Mouse (Mus musculus): Measurements from ENCODE around the gene Alk. TPM values are rescaled to one million over a fixed set of nuclear protein-coding genes. Genes with fewer than 3 reads are reported as not detected.

Gene Alk
- polyA plus RNA-seq, 1 experiment, result 0.03 TPM

DNA sequence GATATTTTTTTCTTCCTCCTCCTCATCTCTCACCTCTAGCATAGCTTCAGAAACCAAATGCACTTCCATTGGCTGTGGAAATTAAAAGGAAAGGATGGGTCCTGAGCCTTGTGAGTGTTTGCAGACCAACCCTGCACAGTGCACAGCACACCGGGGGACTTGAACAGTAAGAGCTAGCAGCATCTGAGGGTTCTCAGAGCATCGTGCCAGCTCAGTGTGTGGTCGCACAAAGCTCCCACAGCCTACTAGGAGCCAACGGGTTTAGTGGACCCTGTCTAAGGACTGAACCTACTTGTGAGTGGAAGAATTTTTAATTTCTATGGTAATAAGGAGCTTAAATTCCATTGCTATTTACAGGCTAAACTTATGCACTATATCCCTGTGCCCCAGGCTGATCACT lies 58.2 kb downstream of the Alk start:
- Histone ChIP-seq H3K27ac (ENCODE audit: control insufficient read depth, insufficient read depth, low read length) (no peak overlapping the region), H3K27me3 (ENCODE audit: control insufficient read depth, insufficient read depth, low read length) (no peaks in the 10 kb centered on the region), H3K4me3 (ENCODE audit: control insufficient read depth, insufficient read depth, low read length) (no peak overlapping the region), H3K36me3 (ENCODE audit: control insufficient read depth, insufficient read depth, low read length) (no peaks in the 10 kb centered on the region), H3K4me1 (replicated peaks; ENCODE audit: control insufficient read depth, insufficient read depth, low read length) (no peaks in the 10 kb centered on the region)
- TF ChIP-seq CTCF (IDR thresholded peaks at IDR 0.05; ENCODE audit: borderline replicate concordance, control insufficient read depth, extremely low read depth, insufficient read depth, low read length, poor library complexity) (no peak), POLR2A (IDR thresholded peaks at IDR 0.05; ENCODE audit: control insufficient read depth, extremely low read depth, insufficient read depth, low read length, poor library complexity) (no peak)
- no peak for DNase-seq
- 89% methylated on average over 4 of the region's 4 CpGs for WGBS

DNA sequence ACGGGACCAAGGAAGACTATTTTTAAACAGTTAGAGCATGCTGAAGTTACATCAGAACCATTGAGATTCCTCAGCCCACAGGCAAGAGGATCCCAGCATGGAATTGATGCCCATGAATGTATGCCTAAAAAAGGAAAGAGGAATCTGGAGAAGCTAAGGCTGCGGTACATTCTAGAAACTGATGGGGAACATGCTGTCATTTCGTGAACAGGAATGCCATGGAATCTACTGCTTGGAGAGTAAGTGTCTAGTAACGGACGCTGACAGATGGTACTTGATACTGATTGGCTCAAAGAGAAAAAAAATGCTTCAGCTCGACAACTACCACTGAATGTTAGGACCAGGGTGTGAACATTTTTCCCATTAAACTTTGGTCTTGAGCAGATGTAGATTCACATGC lies 69.1 kb downstream of the Alk start:
- no peak for DNase-seq
- 94% methylated on average over 6 of the region's 6 CpGs for WGBS

DNA sequence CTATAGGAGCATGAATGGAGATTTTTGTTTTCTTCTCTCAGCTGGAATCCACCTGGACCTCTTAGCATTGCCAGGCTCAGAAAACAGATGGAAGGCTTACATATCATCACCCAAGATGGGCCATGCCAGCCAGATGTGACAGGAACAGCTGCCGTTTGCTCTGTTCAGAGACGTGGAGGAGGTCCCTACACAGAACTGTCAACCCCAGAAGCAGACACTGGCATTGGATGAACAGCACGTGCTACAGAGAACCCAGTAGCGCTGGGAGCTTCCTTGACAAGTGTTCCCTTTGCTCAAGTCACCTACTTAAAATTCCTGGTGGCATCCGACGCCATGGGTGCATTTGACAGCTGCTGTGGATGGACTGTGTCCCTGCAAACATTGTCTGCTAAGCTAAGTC lies 72.2 kb downstream of the Alk start:
- H3K27ac ChIP-seq (ENCODE audit: control insufficient read depth, insufficient read depth, low read length), result no peak overlapping the region
- no peaks in the 10 kb centered on the region for H3K4me1 ChIP-seq (replicated peaks; ENCODE audit: control insufficient read depth, insufficient read depth, low read length)
- 87% methylated on average over 6 of the region's 6 CpGs for WGBS
- no peak for DNase-seq
- no peaks in the 10 kb centered on the region for H3K27me3 ChIP-seq (ENCODE audit: control insufficient read depth, insufficient read depth, low read length)
- TF ChIP-seq CTCF (IDR thresholded peaks at IDR 0.05; ENCODE audit: borderline replicate concordance, control insufficient read depth, extremely low read depth, insufficient read depth, low read length, poor library complexity) (no peak), POLR2A (IDR thresholded peaks at IDR 0.05; ENCODE audit: control insufficient read depth, extremely low read depth, insufficient read depth, low read length, poor library complexity) (no peak)
- no peaks in the 10 kb centered on the region for H3K36me3 ChIP-seq (ENCODE audit: control insufficient read depth, insufficient read depth, low read length)
- no peak overlapping the region for H3K4me3 ChIP-seq (ENCODE audit: control insufficient read depth, insufficient read depth, low read length)

More for the DNA sequence above, 69.1 kb downstream of the Alk start:
- no peak overlapping the region for H3K4me3 ChIP-seq (ENCODE audit: control insufficient read depth, insufficient read depth, low read length)
- H3K36me3 ChIP-seq (ENCODE audit: control insufficient read depth, insufficient read depth, low read length), result no peaks in the 10 kb centered on the region
- no peaks in the 10 kb centered on the region for H3K27me3 ChIP-seq (ENCODE audit: control insufficient read depth, insufficient read depth, low read length)
- H3K27ac ChIP-seq (ENCODE audit: control insufficient read depth, insufficient read depth, low read length), result no peak overlapping the region
- H3K4me1 ChIP-seq (replicated peaks; ENCODE audit: control insufficient read depth, insufficient read depth, low read length), result no peaks in the 10 kb centered on the region
- TF ChIP-seq POLR2A (IDR thresholded peaks at IDR 0.05; ENCODE audit: control insufficient read depth, extremely low read depth, insufficient read depth, low read length, poor library complexity) (no peak), CTCF (IDR thresholded peaks at IDR 0.05; ENCODE audit: borderline replicate concordance, control insufficient read depth, extremely low read depth, insufficient read depth, low read length, poor library complexity) (no peak)

DNA sequence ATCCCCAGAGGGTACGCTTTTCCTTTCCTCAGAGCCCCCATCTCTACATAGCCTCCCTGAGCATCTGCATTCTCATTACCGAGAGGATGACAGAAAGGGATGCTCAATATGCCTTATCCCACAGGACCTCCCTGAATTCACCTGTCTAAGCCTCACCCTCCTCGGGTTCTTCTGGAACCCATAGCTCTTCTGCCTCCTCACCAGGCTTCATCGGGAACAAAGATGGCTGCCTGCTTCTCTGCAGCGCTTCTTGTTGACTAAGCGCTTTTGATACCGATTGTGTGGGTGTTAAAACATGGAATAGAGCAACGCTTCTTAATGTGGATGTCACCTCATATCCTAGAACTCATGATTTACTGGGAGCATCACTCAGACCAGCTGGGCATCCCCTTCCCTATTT lies 75.9 kb downstream of the Alk start:
- 95% methylated on average over 8 of the region's 8 CpGs for WGBS
- no peaks in the 10 kb centered on the region for H3K4me1 ChIP-seq (replicated peaks; ENCODE audit: control insufficient read depth, insufficient read depth, low read length)
- DNase-seq, result no peak
- H3K27ac ChIP-seq (ENCODE audit: control insufficient read depth, insufficient read depth, low read length), result no peak overlapping the region
- no peak overlapping the region for H3K4me3 ChIP-seq (ENCODE audit: control insufficient read depth, insufficient read depth, low read length)
- TF ChIP-seq POLR2A (IDR thresholded peaks at IDR 0.05; ENCODE audit: control insufficient read depth, extremely low read depth, insufficient read depth, low read length, poor library complexity) (no peak), CTCF (IDR thresholded peaks at IDR 0.05; ENCODE audit: borderline replicate concordance, control insufficient read depth, extremely low read depth, insufficient read depth, low read length, poor library complexity) (no peak)
- no peaks in the 10 kb centered on the region for H3K27me3 ChIP-seq (ENCODE audit: control insufficient read depth, insufficient read depth, low read length)
- H3K36me3 ChIP-seq (ENCODE audit: control insufficient read depth, insufficient read depth, low read length), result no peaks in the 10 kb centered on the region

DNA sequence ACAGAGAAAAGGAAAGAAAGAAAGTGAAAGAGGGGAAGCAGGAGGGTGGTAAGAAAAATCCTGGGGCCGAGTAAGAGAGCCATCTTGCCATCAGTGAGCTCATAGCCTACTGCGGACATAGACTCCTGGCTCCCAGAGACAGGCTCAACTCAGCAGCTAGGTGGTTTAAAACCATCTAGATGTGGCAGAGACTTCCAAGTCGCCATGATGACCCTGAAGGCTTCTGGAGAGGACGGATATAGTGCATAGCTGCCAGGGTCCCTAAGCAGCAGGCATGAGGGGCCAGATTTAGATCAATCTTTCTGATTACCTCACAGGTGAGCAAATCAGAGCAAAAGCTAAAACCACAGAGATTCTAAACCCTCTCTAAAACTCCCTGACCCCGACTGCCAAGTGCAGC lies 76.9 kb downstream of the Alk start:
- Histone ChIP-seq H3K4me1 (replicated peaks; ENCODE audit: control insufficient read depth, insufficient read depth, low read length) (no peaks in the 10 kb centered on the region), H3K4me3 (ENCODE audit: control insufficient read depth, insufficient read depth, low read length) (no peak overlapping the region), H3K27me3 (ENCODE audit: control insufficient read depth, insufficient read depth, low read length) (no peaks in the 10 kb centered on the region), H3K36me3 (ENCODE audit: control insufficient read depth, insufficient read depth, low read length) (no peaks in the 10 kb centered on the region), H3K27ac (ENCODE audit: control insufficient read depth, insufficient read depth, low read length) (no peak overlapping the region)
- no peak for DNase-seq
- TF ChIP-seq CTCF (IDR thresholded peaks at IDR 0.05; ENCODE audit: borderline replicate concordance, control insufficient read depth, extremely low read depth, insufficient read depth, low read length, poor library complexity) (no peak), POLR2A (IDR thresholded peaks at IDR 0.05; ENCODE audit: control insufficient read depth, extremely low read depth, insufficient read depth, low read length, poor library complexity) (no peak)
- 67% methylated on average over 5 of the region's 5 CpGs for WGBS

DNA sequence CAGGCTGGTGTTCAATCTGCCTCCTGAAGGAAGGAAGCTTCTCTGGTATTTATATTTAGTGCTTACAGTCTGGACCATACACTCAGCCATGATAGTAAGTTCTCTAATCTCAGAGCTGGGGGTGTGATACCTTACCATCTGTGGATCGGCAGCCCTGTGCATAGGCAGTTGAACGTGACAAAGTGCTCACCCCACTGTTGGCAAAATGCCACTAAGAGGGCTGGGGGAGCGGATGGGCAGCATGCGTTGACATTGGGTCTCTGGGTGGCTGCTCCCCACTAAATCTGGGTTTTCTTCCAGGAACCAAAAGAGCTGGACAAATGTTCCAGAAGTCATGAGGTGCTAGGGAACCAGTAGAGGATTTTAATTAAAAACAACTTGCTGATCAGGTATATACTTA lies 78.1 kb downstream of the Alk start:
- H3K36me3 ChIP-seq (ENCODE audit: control insufficient read depth, insufficient read depth, low read length), result no peaks in the 10 kb centered on the region
- H3K27me3 ChIP-seq (ENCODE audit: control insufficient read depth, insufficient read depth, low read length), result no peaks in the 10 kb centered on the region
- H3K4me3 ChIP-seq (ENCODE audit: control insufficient read depth, insufficient read depth, low read length), result no peak overlapping the region
- DNase-seq, result no peak
- no peaks in the 10 kb centered on the region for H3K4me1 ChIP-seq (replicated peaks; ENCODE audit: control insufficient read depth, insufficient read depth, low read length)
- H3K27ac ChIP-seq (ENCODE audit: control insufficient read depth, insufficient read depth, low read length), result no peak overlapping the region
- WGBS, result 89% methylated on average over 4 of the region's 4 CpGs
- no peak for TF ChIP-seq POLR2A (IDR thresholded peaks at IDR 0.05; ENCODE audit: control insufficient read depth, extremely low read depth, insufficient read depth, low read length, poor library complexity)
- no peak for TF ChIP-seq CTCF (IDR thresholded peaks at IDR 0.05; ENCODE audit: borderline replicate concordance, control insufficient read depth, extremely low read depth, insufficient read depth, low read length, poor library complexity)

DNA sequence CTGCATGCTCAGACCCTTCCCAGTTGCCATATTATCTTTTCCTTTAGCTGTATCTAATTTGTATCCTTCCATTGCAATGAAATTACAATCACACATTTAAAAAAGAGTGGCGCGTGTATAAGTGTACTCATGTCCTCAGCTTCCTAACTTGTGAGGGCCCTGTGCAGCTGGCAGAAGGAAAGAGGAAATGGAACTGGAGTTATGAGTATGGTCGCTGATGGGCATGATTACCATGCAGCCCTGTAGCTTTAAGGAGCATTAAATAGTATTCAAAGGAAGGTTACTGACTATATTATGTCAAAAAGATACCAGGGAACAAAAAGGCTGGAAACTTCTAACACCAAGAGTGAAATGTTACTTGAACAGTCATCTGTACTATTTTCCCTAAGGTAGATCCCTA lies 79.6 kb downstream of the Alk start:
- H3K4me1 ChIP-seq (replicated peaks; ENCODE audit: control insufficient read depth, insufficient read depth, low read length), result no peaks in the 10 kb centered on the region
- DNase-seq, result no peak
- H3K27ac ChIP-seq (ENCODE audit: control insufficient read depth, insufficient read depth, low read length), result no peak overlapping the region
- no peaks in the 10 kb centered on the region for H3K27me3 ChIP-seq (ENCODE audit: control insufficient read depth, insufficient read depth, low read length)
- TF ChIP-seq CTCF (IDR thresholded peaks at IDR 0.05; ENCODE audit: borderline replicate concordance, control insufficient read depth, extremely low read depth, insufficient read depth, low read length, poor library complexity), result no peak
- TF ChIP-seq POLR2A (IDR thresholded peaks at IDR 0.05; ENCODE audit: control insufficient read depth, extremely low read depth, insufficient read depth, low read length, poor library complexity), result no peak
- no peaks in the 10 kb centered on the region for H3K36me3 ChIP-seq (ENCODE audit: control insufficient read depth, insufficient read depth, low read length)
- 79% methylated on average over 3 of the region's 3 CpGs for WGBS
- H3K4me3 ChIP-seq (ENCODE audit: control insufficient read depth, insufficient read depth, low read length), result no peak overlapping the region

Measured in thymus, adult 2 months (tissue).